8 mouse cellular contexts compared by ENCODE assay signal in the genomic region with DNA sequence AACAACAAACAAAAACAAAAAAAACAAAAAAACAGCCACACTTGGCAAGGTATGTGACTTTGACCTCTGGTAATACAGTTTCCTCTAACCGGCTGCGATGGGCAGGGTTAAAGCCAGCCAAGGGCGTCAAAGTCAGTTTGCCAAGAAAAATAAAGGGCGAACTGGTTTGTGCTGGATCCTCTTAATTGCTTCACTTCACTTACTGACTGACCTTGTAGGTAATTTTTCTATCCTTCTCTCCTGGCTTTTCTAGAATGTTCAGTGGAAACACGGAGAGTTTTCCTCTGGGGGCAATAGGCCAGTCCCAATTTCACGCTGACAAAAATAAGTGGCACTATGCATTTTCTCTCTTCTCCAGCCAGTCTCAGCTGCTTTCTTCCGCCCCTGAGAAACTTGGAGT. TPM values are rescaled to one million over a fixed set of nuclear protein-coding genes. Genes with fewer than 3 reads are reported as not detected.
DNase-seq lines count a peak whose midpoint lies in the region; ATAC-seq lines count a peak whose summit lies in the region.

No protein-coding gene starts in this region.

- H3K27ac ChIP-seq in forebrain, embryonic 11.5 days (ENCODE audit: low read depth, low read length) = no peak overlapping the region
- H3K27ac ChIP-seq in hindbrain, embryonic 14.5 days = peak overlapping the region; percentile 87
- no peak overlapping the region for H3K27ac ChIP-seq in limb, embryonic 15.5 days
- H3K27ac ChIP-seq in neural tube, embryonic 15.5 days (replicated peaks) = peak overlapping the region; percentile 95

- intact Hi-C loops in left cerebral cortex, postnatal 10 days (cut with DNase I) = loop anchor here (5.0 to 10.0 kb wide), 5 partner anchors 138 to 595 kb away; a partner anchor contains a TSS

- no peak for ATAC-seq in cerebellum, adult (ENCODE audit: insufficient number of reproducible peaks, low FRiP score, low TSS enrichment)
- peak; percentile 17; the same call in 1 of the 2 replicates for ATAC-seq in forebrain, embryonic 11.5 days (replicated peaks; ENCODE audit: low FRiP score)
- ATAC-seq in hindbrain, embryonic 14.5 days (ENCODE audit: low FRiP score) = no peak
- ATAC-seq in limb, embryonic 15.5 days (ENCODE audit: insufficient number of reproducible peaks, low FRiP score, low TSS enrichment, low read depth) = no peak
- peak; percentile 30; the same call in 1 of the 2 replicates for ATAC-seq in neural tube, embryonic 15.5 days (ENCODE audit: low FRiP score)

- H3K9me3 ChIP-seq in forebrain, embryonic 11.5 days (ENCODE audit: control insufficient read depth, low read length) = no peaks in the 10 kb centered on the region
- no peaks in the 10 kb centered on the region for H3K9me3 ChIP-seq in hindbrain, embryonic 14.5 days (ENCODE audit: control insufficient read depth, low read length)
- H3K9me3 ChIP-seq in limb, embryonic 15.5 days = no peaks in the 10 kb centered on the region
- no peaks in the 10 kb centered on the region for H3K9me3 ChIP-seq in neural tube, embryonic 15.5 days (replicated peaks)

- 40% methylated on average over 7 of the region's 7 CpGs for WGBS in forebrain, embryonic 11.5 days
- WGBS in hindbrain, embryonic 14.5 days = 29% methylated on average over 7 of the region's 7 CpGs
- 23% methylated on average over 7 of the region's 7 CpGs for WGBS in limb, embryonic 15.5 days
- 19% methylated on average over 7 of the region's 7 CpGs for WGBS in neural tube, embryonic 15.5 days

- H3K4me3 ChIP-seq in forebrain, embryonic 11.5 days (ENCODE audit: low read depth, low read length) = peak overlapping the region; percentile 47
- peak overlapping the region; percentile 46 for H3K4me3 ChIP-seq in hindbrain, embryonic 14.5 days (replicated peaks; ENCODE audit: low read length)
- H3K4me3 ChIP-seq in limb, embryonic 15.5 days = peak overlapping the region; percentile 47
- peak overlapping the region; percentile 52 for H3K4me3 ChIP-seq in neural tube, embryonic 15.5 days (replicated peaks)

- H3K9ac ChIP-seq in forebrain, embryonic 11.5 days (ENCODE audit: low read length) = peak overlapping the region; percentile 72
- H3K9ac ChIP-seq in hindbrain, embryonic 14.5 days = peak overlapping the region; percentile 69
- H3K9ac ChIP-seq in limb, embryonic 15.5 days = no peak overlapping the region
- peak overlapping the region; percentile 73 for H3K9ac ChIP-seq in neural tube, embryonic 15.5 days (replicated peaks)

- peak; percentile 57 for DNase-seq in cerebellum, adult 9-11 months
- no peak for DNase-seq in forebrain, embryonic 11.5 days (ENCODE audit: low spot score)
- DNase-seq in hindbrain, embryonic 14.5 days (ENCODE audit: low spot score) = peak; percentile 33
- DNase-seq in left cerebral cortex, postnatal 10 days (ENCODE audit: extremely low spot score in 1 of 2, low spot score in 2 of 2) = no peak
- DNase-seq in cerebellum, adult 11 months = no peak

- H3K36me3 ChIP-seq in forebrain, embryonic 11.5 days (ENCODE audit: control insufficient read depth, insufficient read depth, low read length) = no peaks in the 10 kb centered on the region
- H3K36me3 ChIP-seq in hindbrain, embryonic 14.5 days (replicated peaks; ENCODE audit: control insufficient read depth, insufficient read depth) = no peaks in the 10 kb centered on the region
- no peaks in the 10 kb centered on the region for H3K36me3 ChIP-seq in limb, embryonic 15.5 days
- H3K36me3 ChIP-seq in neural tube, embryonic 15.5 days = no peaks in the 10 kb centered on the region

- H3K27me3 ChIP-seq in forebrain, embryonic 11.5 days (ENCODE audit: control insufficient read depth, insufficient read depth, low read length) = no peaks in the 10 kb centered on the region
- no peaks in the 10 kb centered on the region for H3K27me3 ChIP-seq in hindbrain, embryonic 14.5 days (ENCODE audit: control insufficient read depth, insufficient read depth, low read length)
- H3K27me3 ChIP-seq in limb, embryonic 15.5 days = no peaks in the 10 kb centered on the region
- no peaks in the 10 kb centered on the region for H3K27me3 ChIP-seq in neural tube, embryonic 15.5 days (replicated peaks)

- no peaks in the 10 kb centered on the region; the same call in 1 of the 2 replicates for H3K4me1 ChIP-seq in forebrain, embryonic 11.5 days (replicated peaks; ENCODE audit: control insufficient read depth, insufficient read depth, low read length)
- H3K4me1 ChIP-seq in hindbrain, embryonic 14.5 days (replicated peaks; ENCODE audit: control insufficient read depth, insufficient read depth, low read length) = peaks cover 20% of the 10 kb centered on the region
- peaks cover 11% of the 10 kb centered on the region for H3K4me1 ChIP-seq in limb, embryonic 15.5 days
- peaks cover 25% of the 10 kb centered on the region for H3K4me1 ChIP-seq in neural tube, embryonic 15.5 days

- H3K4me2 ChIP-seq in forebrain, embryonic 11.5 days (ENCODE audit: low read depth, low read length, severe bottlenecking) = peak overlapping the region; percentile 77
- H3K4me2 ChIP-seq in hindbrain, embryonic 14.5 days (replicated peaks) = peak overlapping the region; percentile 73
- H3K4me2 ChIP-seq in limb, embryonic 15.5 days = peak overlapping the region; percentile 86
- peak overlapping the region; percentile 79 for H3K4me2 ChIP-seq in neural tube, embryonic 15.5 days

RNA-seq across cellular contexts. Expression of a gene that starts 35.8 kb away (rescaled TPM):
- not detected in 2 replicates for polyA plus RNA-seq in forebrain, embryonic 11.5 days (2014; fragmentation: Nextera tagmentation; extraction: Ambion mirVana)
- polyA plus RNA-seq in hindbrain, embryonic 14.5 days (2014; fragmentation: Nextera tagmentation; extraction: Ambion mirVana) = not detected in 2 replicates
- polyA plus RNA-seq in limb, embryonic 15.5 days (2015; fragmentation: Nextera tagmentation; extraction: Ambion mirVana) = not detected in 2 replicates
- 2.7 TPM in 1 of 2 replicates, not detected in the other for polyA plus RNA-seq in neural tube, embryonic 15.5 days (2015; fragmentation: Nextera tagmentation; extraction: Ambion mirVana)
- not detected for total RNA-seq in left cerebral cortex, postnatal 10 days (2021)

Comparison
In these comparisons a context has a peak if more than half of its experiments do, and no peak if none do; other contexts are left out.
1. DNase-seq: peak in cerebellum, adult 9-11 months (single experiment) and hindbrain, embryonic 14.5 days (single experiment); none in forebrain, embryonic 11.5 days (single experiment), left cerebral cortex, postnatal 10 days (0 of 2) and cerebellum, adult 11 months (single experiment).
2. ATAC-seq: peak in forebrain, embryonic 11.5 days (single experiment) and neural tube, embryonic 15.5 days (single experiment); none in cerebellum, adult (single experiment), hindbrain, embryonic 14.5 days (single experiment) and limb, embryonic 15.5 days (single experiment).
3. H3K27ac ChIP-seq: peak in hindbrain, embryonic 14.5 days (single experiment) and neural tube, embryonic 15.5 days (single experiment); none in forebrain, embryonic 11.5 days (single experiment) and limb, embryonic 15.5 days (single experiment).
4. Peak in every context shown above with its lines, with median percentiles within 50 percentile points of each other: H3K4me2 ChIP-seq and H3K4me3 ChIP-seq.